Mouse (Mus musculus): Measurements from ENCODE around the gene Ddhd1. TPM values are rescaled to one million over a fixed set of nuclear protein-coding genes. Genes with fewer than 3 reads are reported as not detected.

Ddhd1 gene
- 46.7 and 50.1 TPM in 2 replicates for total RNA-seq (2014; rRNA removed)
- 7.2 and 12.0 TPM in 2 replicates for polyA plus RNA-seq (2015; fragmentation: Nextera tagmentation; extraction: Ambion mirVana)

- H3K9ac ChIP-seq: peak within 1 kb of the TSS; percentile 82
- peak within 1 kb of the TSS; percentile 91 for H3K4me3 ChIP-seq (ENCODE audit: low read depth, low read length)
- ATAC-seq (peak; percentile 94), DNase-seq (peak; percentile 94)
- H3K27ac ChIP-seq (ENCODE audit: low read depth, low read length): peak within 1 kb of the TSS; percentile 93
- no peaks in the 10 kb centered on the region for H3K27me3 ChIP-seq (ENCODE audit: insufficient read depth, low read length)
- WGBS: 5% methylated on average over 119 of the region's 123 CpGs
- peak within 1 kb of the TSS; percentile 77 for H3K4me2 ChIP-seq (ENCODE audit: low read depth)
- peaks cover 6% of the 10 kb centered on the region; the same call in 1 of the 2 replicates for H3K4me1 ChIP-seq (ENCODE audit: insufficient read depth)
- no peaks in the 10 kb centered on the region for H3K36me3 ChIP-seq (ENCODE audit: insufficient read depth)
- H3K9me3 ChIP-seq (ENCODE audit: low read length): no peaks in the 10 kb centered on the region
- no peak for TF ChIP-seq CTCF (IDR thresholded peaks at IDR 0.05; ENCODE audit: low read depth)
These were observed at the start of gene Ddhd1 for GRCm38 (mm10) chr14:45657641-45658611. Ddhd1 (minus strand) TSS chr14:45658143.

- H3K9me3 ChIP-seq (ENCODE audit: low read length): no peaks in the 10 kb centered on the region
- TF ChIP-seq CTCF (IDR thresholded peaks at IDR 0.05; ENCODE audit: low read depth): no peak
- DNase-seq (no peak), ATAC-seq (no peak)
- H3K9ac ChIP-seq: no peak overlapping the region
- WGBS: 59% methylated on average over 3 of the region's 3 CpGs
- H3K4me2 ChIP-seq (ENCODE audit: low read depth): no peak overlapping the region
- H3K4me3 ChIP-seq (ENCODE audit: low read depth, low read length): no peak overlapping the region
- H3K36me3 ChIP-seq (ENCODE audit: insufficient read depth): no peaks in the 10 kb centered on the region
- H3K4me1 ChIP-seq (ENCODE audit: insufficient read depth): no peaks in the 10 kb centered on the region
- no peaks in the 10 kb centered on the region for H3K27me3 ChIP-seq (ENCODE audit: insufficient read depth, low read length)
- H3K27ac ChIP-seq (ENCODE audit: low read depth, low read length): no peak overlapping the region
These were observed 49.4 kb upstream of the Ddhd1 start for GRCm38 (mm10) chr14:45707176-45707910.

- Histone ChIP-seq H3K27me3 (ENCODE audit: insufficient read depth, low read length) (no peaks in the 10 kb centered on the region), H3K9me3 (ENCODE audit: low read length) (no peaks in the 10 kb centered on the region), H3K4me2 (ENCODE audit: low read depth) (no peak overlapping the region), H3K4me1 (ENCODE audit: insufficient read depth) (no peaks in the 10 kb centered on the region), H3K27ac (ENCODE audit: low read depth, low read length) (no peak overlapping the region), H3K9ac (no peak overlapping the region), H3K4me3 (ENCODE audit: low read depth, low read length) (no peak overlapping the region), H3K36me3 (ENCODE audit: insufficient read depth) (no peaks in the 10 kb centered on the region)
- WGBS: 77% methylated on average over 6 of the region's 6 CpGs
- ATAC-seq (no peak), DNase-seq (no peak)
- no peak for TF ChIP-seq CTCF (IDR thresholded peaks at IDR 0.05; ENCODE audit: low read depth)
These were observed 42.2 kb upstream of the Ddhd1 start for GRCm38 (mm10) chr14:45700031-45700572.

GRCm38 (mm10) chr14:45698867-45699266 is 40.9 kb upstream of the Ddhd1 start:
- Histone ChIP-seq H3K36me3 (ENCODE audit: insufficient read depth) (no peaks in the 10 kb centered on the region), H3K4me2 (ENCODE audit: low read depth) (no peak overlapping the region), H3K4me1 (ENCODE audit: insufficient read depth) (no peaks in the 10 kb centered on the region), H3K9me3 (ENCODE audit: low read length) (no peaks in the 10 kb centered on the region), H3K27ac (ENCODE audit: low read depth, low read length) (no peak overlapping the region), H3K27me3 (ENCODE audit: insufficient read depth, low read length) (no peaks in the 10 kb centered on the region), H3K9ac (no peak overlapping the region), H3K4me3 (ENCODE audit: low read depth, low read length) (no peak overlapping the region)
- 39% methylated on average over 3 of the region's 3 CpGs for WGBS
- no peak for TF ChIP-seq CTCF (IDR thresholded peaks at IDR 0.05; ENCODE audit: low read depth)
- DNase-seq (no peak), ATAC-seq (no peak)

GRCm38 (mm10) chr14:45696098-45696497 is 38.2 kb upstream of the Ddhd1 start:
- DNase-seq (no peak), ATAC-seq (no peak)
- no peaks in the 10 kb centered on the region for H3K27me3 ChIP-seq (ENCODE audit: insufficient read depth, low read length)
- no peaks in the 10 kb centered on the region for H3K9me3 ChIP-seq (ENCODE audit: low read length)
- H3K4me1 ChIP-seq (ENCODE audit: insufficient read depth): no peaks in the 10 kb centered on the region
- H3K4me2 ChIP-seq (ENCODE audit: low read depth): no peak overlapping the region
- no peak overlapping the region for H3K4me3 ChIP-seq (ENCODE audit: low read depth, low read length)
- no peaks in the 10 kb centered on the region for H3K36me3 ChIP-seq (ENCODE audit: insufficient read depth)
- WGBS: 94% methylated on average over 2 of the region's 2 CpGs
- no peak for TF ChIP-seq CTCF (IDR thresholded peaks at IDR 0.05; ENCODE audit: low read depth)
- no peak overlapping the region for H3K27ac ChIP-seq (ENCODE audit: low read depth, low read length)
- H3K9ac ChIP-seq: no peak overlapping the region

- H3K4me1 ChIP-seq (ENCODE audit: insufficient read depth): 0 out of 2 replicates have a peak, but pooled peaks cover 4% of the 10 kb centered on the region
- TF ChIP-seq CTCF (IDR thresholded peaks at IDR 0.05; ENCODE audit: low read depth): no peak
- no peak overlapping the region for H3K4me3 ChIP-seq (ENCODE audit: low read depth, low read length)
- DNase-seq (no peak), ATAC-seq (no peak)
- H3K27ac ChIP-seq (ENCODE audit: low read depth, low read length): no peak overlapping the region
- no peaks in the 10 kb centered on the region for H3K9me3 ChIP-seq (ENCODE audit: low read length)
- no peak overlapping the region for H3K9ac ChIP-seq
- H3K4me2 ChIP-seq (ENCODE audit: low read depth): no peak overlapping the region
- no peaks in the 10 kb centered on the region for H3K27me3 ChIP-seq (ENCODE audit: insufficient read depth, low read length)
- WGBS: 92% methylated on average over 2 of the region's 2 CpGs
- H3K36me3 ChIP-seq (ENCODE audit: insufficient read depth): no peaks in the 10 kb centered on the region
These were observed 35.9 kb upstream of the Ddhd1 start for GRCm38 (mm10) chr14:45693891-45694290.

All from forebrain, postnatal 0 days (tissue).